Mouse (Mus musculus) stomach, postnatal 0 days (tissue): Measurements from ENCODE around the gene Armc3.

Experiments used
- CTCF ChIP-seq: IDR thresholded peaks from 2 replicates; pipeline ENCODE4 v1.5.1; 2016; ENCODE audit warnings: antibody characterized with exemption, low read depth, mild to moderate bottlenecking, moderate library complexity
- EP300 ChIP-seq: optimal IDR thresholded peaks from 2 replicates; pipeline ENCODE3; 2016; ENCODE audit warnings: antibody characterized with exemption

GRCm38 (mm10) chr2:19318499-19318898 lies 119.4 kb downstream of the Armc3 start:
- TF ChIP-seq CTCF (no peak), EP300 (no peak)
